Mouse (Mus musculus) ovary, adult 18-20 months (tissue): ENCODE results near the gene Msl2.

Experiments
- DNase-seq: peaks from one replicate; pipeline ENCODE4 v3.0.0; 2022; ENCODE audit warnings: low spot score, mixed read lengths

The Msl2 gene

GRCm38 (mm10) chr9:101075091-101075581, 1.2 kb downstream of the Msl2 start:
- DNase-seq = no peak

DNA sequence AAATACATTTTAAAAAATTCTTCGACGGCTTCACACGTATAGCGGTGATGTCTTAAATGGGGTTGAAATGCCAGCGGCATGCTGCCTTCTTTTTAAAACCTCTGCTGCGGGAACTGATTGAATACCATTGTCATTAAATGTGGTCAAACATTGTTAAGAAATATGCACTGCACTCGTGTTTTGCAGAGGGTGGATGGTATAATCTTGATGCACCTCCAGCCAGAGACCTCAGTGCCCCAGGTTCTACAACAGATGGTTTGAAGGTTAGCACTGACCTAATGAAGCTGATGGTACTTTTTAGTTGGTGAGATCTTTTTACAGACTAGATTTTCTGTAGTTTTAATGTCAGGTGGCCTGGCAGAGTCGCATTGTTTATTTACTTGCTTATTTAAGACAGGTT, 1.8 kb downstream of the Msl2 start:
- no peak for DNase-seq

DNA sequence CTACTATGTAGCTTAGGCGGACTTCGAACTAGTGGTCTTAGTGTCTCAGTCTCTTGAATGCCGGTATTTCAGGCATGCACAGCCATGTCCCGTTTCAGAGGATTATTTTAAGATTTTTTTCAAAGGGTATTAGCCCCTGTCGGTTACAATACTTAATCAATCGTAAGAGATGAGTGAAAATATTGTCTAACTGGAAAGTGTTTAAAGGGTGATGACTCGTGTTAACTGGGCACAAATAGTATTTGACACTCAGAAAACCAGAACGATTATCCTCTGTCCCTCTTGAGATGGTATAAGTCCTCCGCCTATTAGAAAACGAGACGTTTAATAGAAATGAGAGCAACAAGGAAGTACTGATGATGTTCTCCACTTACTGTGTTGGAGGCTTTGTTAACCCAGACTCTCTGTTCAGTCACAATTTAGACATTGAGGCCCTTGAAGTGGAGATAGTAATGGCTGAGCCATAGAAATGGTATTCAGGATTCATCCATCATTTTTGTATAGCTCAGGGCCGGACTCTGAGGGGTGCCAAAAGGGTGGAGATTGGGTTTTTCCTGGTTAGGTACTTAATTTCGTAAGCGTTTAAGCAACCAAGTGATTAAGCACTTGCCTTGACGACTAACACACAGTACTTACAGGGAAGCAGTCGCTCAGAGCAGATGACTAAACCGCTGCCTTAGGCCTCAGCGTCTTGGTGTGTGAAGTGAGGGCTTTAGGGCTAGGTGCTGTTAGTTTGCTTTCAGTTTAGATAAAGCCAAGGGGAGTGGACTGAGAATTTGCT, 2.4 kb downstream of the Msl2 start:
- no peak for DNase-seq

- DNase-seq = no peak
Observed at GRCm38 (mm10) chr9:101077486-101077885, 3.6 kb downstream of the Msl2 start.

DNA sequence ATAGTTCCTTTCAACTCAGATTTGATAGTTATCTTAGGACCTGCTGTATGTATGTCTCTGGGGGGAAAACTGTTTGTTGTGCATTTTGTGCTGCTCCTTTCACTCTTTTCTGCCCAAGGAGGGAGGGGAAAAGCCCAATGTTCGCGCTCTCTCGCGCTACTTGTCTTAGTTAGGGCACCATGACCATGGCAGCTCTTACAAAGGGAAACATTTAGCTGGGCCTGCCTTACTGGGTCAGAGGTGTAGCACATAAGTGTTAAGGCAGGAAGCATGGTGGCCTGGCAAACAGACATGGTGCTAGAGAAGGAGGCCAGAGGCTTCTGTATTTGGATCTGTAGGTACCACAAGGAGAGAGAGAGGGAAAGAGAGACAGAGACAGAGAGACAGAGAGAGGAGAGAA, 4.7 kb downstream of the Msl2 start:
- DNase-seq = no peak

- DNase-seq = no peak
Observed at GRCm38 (mm10) chr9:101080046-101080685, 6.3 kb downstream of the Msl2 start.

GRCm38 (mm10) chr9:101083728-101084127, 9.8 kb downstream of the Msl2 start:
- DNase-seq = no peak

DNA sequence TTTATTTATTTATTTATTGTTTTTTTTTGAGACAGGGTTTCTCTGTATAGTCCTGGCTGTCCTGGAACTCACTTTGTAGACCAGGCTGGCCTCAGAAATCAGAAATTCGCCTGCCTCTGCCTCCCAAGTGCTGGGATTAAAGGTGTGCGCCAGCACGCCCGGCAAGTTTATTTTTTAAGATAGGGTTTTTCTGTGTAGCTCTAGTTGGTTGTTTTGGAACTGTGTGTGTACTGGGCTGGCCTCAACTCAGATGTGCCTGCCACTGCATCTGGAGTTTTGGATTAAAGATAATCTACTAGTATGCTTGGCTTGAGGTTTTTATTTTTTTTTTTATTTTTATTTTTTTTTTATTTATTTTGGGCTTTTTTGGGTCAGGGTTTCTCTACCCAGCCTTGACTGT, 21.5 kb downstream of the Msl2 start:
- DNase-seq = no peak

- DNase-seq = no peak
Observed at GRCm38 (mm10) chr9:101096461-101096860, 22.6 kb downstream of the Msl2 start.

- DNase-seq = no peak
Observed at GRCm38 (mm10) chr9:101097542-101097941, 23.6 kb downstream of the Msl2 start.

GRCm38 (mm10) chr9:101099445-101099844, 25.5 kb downstream of the Msl2 start:
- no peak for DNase-seq

DNA sequence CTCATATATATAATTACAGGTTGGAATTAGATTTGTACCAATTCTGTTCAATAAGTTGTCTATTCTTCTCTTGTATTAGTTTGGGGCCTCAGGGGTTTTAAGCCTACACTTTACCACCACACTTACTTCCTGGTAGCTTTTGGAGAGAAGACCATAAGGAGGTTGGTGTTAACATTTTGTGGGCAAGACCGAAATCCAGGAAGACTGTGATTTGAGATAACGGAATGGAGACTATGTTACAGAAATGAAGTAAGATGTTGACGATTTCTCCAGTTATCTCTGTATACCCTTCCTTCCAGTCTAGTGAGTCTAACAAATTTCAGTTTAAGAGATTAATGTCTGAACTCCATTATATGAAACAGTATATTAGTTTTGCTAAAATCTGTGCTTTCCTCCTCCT, 26.3 kb downstream of the Msl2 start:
- no peak for DNase-seq

DNA sequence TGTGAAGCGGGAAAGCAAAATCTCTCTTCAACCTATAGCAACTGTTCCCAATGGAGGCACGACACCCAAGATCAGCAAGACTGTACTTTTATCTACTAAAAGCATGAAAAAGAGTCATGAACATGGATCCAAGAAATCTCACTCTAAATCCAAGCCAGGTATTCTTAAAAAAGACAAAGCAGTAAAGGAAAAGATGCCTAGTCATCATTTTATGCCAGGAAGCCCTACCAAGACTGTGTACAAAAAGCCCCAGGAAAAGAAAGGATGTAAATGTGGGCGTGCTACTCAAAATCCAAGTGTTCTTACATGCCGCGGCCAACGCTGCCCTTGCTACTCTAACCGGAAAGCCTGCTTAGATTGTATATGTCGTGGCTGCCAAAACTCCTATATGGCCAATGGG, 27.6 kb downstream of the Msl2 start:
- DNase-seq = no peak

- no peak for DNase-seq
Observed at GRCm38 (mm10) chr9:101102288-101102687, 28.4 kb downstream of the Msl2 start.

DNA sequence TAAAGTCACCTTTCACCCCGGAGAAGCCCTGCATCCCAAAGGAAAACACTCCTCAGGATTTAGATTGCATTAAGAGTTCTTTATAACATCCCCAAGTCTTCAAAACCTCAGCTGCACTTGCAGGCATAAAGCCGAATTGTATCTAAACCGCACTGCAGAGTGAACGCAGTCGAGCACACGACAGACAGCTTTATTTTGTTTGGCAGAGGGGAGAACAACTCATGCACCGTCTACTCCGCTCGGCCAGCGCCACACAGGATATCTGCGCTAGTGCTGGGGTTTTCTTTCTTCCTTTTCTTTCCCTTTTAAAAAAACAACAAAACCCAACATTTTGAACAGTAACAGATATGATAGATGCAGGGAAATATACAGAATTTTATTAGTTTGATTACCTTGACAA, 31.0 kb downstream of the Msl2 start:
- no peak for DNase-seq

- no peak for DNase-seq
Observed at GRCm38 (mm10) chr9:101105735-101106134, 31.8 kb downstream of the Msl2 start.

DNA sequence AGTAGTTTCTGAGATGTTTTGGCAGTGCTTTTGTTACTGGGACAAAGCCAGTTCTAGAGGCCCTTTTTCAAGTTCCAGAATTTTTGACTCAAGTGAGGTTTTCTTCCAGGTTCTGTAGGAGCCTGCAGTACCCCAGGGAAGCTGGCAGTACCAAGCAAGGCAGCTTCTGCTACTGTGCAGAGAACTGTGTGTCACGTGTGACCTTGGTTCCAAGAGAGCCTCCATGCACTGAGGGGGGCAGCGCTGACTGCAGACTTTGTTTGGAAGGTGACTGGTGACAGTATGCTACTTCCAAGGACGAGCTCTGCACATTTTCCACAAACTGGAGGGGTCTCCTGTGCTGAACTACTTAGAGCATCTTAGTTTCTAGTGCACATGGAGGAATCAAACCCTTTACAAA, 33.5 kb downstream of the Msl2 start:
- DNase-seq = no peak

DNA sequence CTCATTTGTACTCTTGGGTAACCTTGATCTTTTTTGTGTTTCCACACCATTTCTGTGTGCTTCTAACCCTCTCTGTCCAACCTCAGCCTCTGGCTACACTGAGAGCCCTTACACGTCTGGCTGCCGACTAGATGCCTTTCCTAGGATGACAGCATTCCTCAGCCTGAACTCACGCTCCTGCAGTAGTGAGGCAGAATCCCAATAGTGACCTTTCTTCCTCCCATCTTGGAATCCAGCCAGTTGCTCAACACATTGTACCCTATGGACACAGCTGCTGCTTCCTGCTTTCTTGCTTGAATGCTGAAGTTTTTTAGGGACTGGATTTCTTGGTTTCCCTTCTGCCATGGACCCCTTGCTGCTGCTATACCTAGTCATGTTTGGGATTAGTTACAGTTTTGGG, 36.1 kb downstream of the Msl2 start:
- DNase-seq = no peak

DNA sequence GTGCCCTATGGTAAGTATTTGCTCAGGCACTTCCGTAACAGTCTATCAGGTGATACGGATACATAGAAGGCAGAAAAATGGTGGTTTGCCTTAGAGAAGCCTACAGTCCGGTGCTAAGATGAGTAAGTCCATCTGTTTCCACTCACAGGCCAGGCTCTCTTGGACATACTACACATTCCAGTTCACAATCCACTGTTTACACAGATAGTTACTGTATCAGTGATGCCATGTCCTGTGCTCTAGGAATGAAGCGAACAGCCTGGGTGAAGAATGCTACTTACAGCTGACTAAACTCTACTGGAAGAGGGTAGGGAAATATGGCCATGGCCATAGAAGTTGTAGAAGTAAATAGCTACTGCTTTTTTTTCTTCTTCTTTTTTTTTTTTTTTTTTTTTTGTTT, 39.4 kb downstream of the Msl2 start:
- no peak for DNase-seq

GRCm38 (mm10) chr9:101114182-101114884, 40.4 kb downstream of the Msl2 start:
- no peak for DNase-seq

GRCm38 (mm10) chr9:101143635-101144034, 69.7 kb downstream of the Msl2 start:
- DNase-seq = no peak

GRCm38 (mm10) chr9:101152872-101153271, 79.0 kb downstream of the Msl2 start:
- DNase-seq = no peak
